Mouse (Mus musculus) neural tube, embryonic 15.5 days (tissue): Measurements from ENCODE around the gene Ak9. TPM values are rescaled to one million over a fixed set of nuclear protein-coding genes. Genes with fewer than 3 reads are reported as not detected.

Experiments used
- ATAC-seq: fragments of 200-750 bp; cut with Nextera tagmentation; 2 replicates; pipeline ENCODE4 v1.8.0; 2017; ENCODE audit warnings: mild to moderate bottlenecking, moderate TSS enrichment, moderate library complexity; ENCODE audit not compliant: low FRiP score
- H3K27ac ChIP-seq: fragments of 300-500 bp; sonication (generic); replicated peaks from 2 replicates; pipeline ENCODE4 v1.5.1; 2015; ENCODE audit warnings: mild to moderate bottlenecking, inconsistent platforms
- H3K27me3 ChIP-seq: fragments of 300-500 bp; sonication (generic); replicated peaks from 2 replicates; pipeline ENCODE4 v1.6.1; 2015; ENCODE audit warnings: inconsistent platforms
- H3K36me3 ChIP-seq: fragments of 300-500 bp; sonication (generic); 2 replicates; pipeline ENCODE4 v1.6.1; 2015; ENCODE audit warnings: inconsistent platforms
- H3K4me1 ChIP-seq: fragments of 300-500 bp; sonication (generic); 2 replicates; pipeline ENCODE4 v1.6.1; 2015; ENCODE audit warnings: inconsistent platforms
- H3K4me2 ChIP-seq: fragments of 300-500 bp; sonication (generic); 2 replicates; pipeline ENCODE4 v1.6.1; 2015; ENCODE audit warnings: inconsistent platforms, mild to moderate bottlenecking, moderate library complexity
- H3K4me3 ChIP-seq: fragments of 300-500 bp; sonication (generic); replicated peaks from 2 replicates; pipeline ENCODE4 v1.5.1; 2015; ENCODE audit warnings: mild to moderate bottlenecking, inconsistent platforms
- H3K9ac ChIP-seq: fragments of 300-500 bp; sonication (generic); replicated peaks from 2 replicates; pipeline ENCODE4 v1.6.1; 2015; ENCODE audit warnings: mild to moderate bottlenecking, inconsistent platforms
- H3K9me3 ChIP-seq: fragments of 300-500 bp; sonication (generic); replicated peaks from 2 replicates; pipeline ENCODE4 v1.6.1; 2016; ENCODE audit warnings: inconsistent platforms
- WGBS: fragments of 180-500 bp; shearing (Covaris S2); methylation state at CpG from one replicate; pipeline ENCODE4 v1.1.7; 2015; ENCODE audit warnings: mixed read lengths; 5-methylcytosine and 5-hydroxymethylcytosine counted together
- polyA plus RNA-seq: library from polyadenylated mRNA; unstranded; fragments of >200 nt; fragmentation: Nextera tagmentation; extraction: Ambion mirVana; gene quantifications from 2 replicates; pipeline ENCODE4 v1.2.1, GENCODE M21; 2015

The Ak9 gene
- 0.10 and 0.19 TPM in 2 replicates for polyA plus RNA-seq

GRCm38 (mm10) chr10:41303639-41304444, at the start of gene Ak9:
Ak9 (plus strand) TSS chr10:41303980.
- WGBS: 1% methylated on average over 25 of the region's 25 CpGs
- H3K4me3 ChIP-seq: peak within 1 kb of the TSS; percentile 96
- ATAC-seq: peak; percentile 89

GRCm38 (mm10) chr10:41260243-41261006, 43.4 kb upstream of the Ak9 start:
- H3K9ac ChIP-seq: no peak overlapping the region
- WGBS: 39% methylated on average over 8 of the region's 8 CpGs
- H3K4me2 ChIP-seq: no peak overlapping the region
- H3K9me3 ChIP-seq: no peaks in the 10 kb centered on the region
- no peak for ATAC-seq
- H3K36me3 ChIP-seq: peaks cover 14% of the 10 kb centered on the region; the same call in 1 of the 2 replicates
- H3K27me3 ChIP-seq: no peaks in the 10 kb centered on the region
- no peak overlapping the region for H3K27ac ChIP-seq
- no peaks in the 10 kb centered on the region for H3K4me1 ChIP-seq
- no peak overlapping the region for H3K4me3 ChIP-seq

More at GRCm38 (mm10) chr10:41303639-41304444, at the start of gene Ak9:
- Histone ChIP-seq H3K9ac (peak within 1 kb of the TSS; percentile 84), H3K9me3 (no peaks in the 10 kb centered on the region), H3K36me3 (no peaks in the 10 kb centered on the region), H3K4me2 (peak within 1 kb of the TSS; percentile 98), H3K27ac (peak within 1 kb of the TSS; percentile 88), H3K27me3 (no peaks in the 10 kb centered on the region), H3K4me1 (peaks cover 13% of the 10 kb centered on the region)

- Histone ChIP-seq H3K4me2 (no peak overlapping the region), H3K9ac (no peak overlapping the region), H3K4me3 (no peak overlapping the region), H3K27ac (no peak overlapping the region), H3K4me1 (no peaks in the 10 kb centered on the region), H3K9me3 (no peaks in the 10 kb centered on the region), H3K27me3 (no peaks in the 10 kb centered on the region), H3K36me3 (peaks cover 9% of the 10 kb centered on the region; the same call in 1 of the 2 replicates)
- 57% methylated on average over 1 of the region's 1 CpGs for WGBS
- no peak for ATAC-seq
Measured at GRCm38 (mm10) chr10:41261218-41261617, 42.6 kb upstream of the Ak9 start.

GRCm38 (mm10) chr10:41261889-41262288, 41.9 kb upstream of the Ak9 start:
- Histone ChIP-seq H3K4me3 (no peak overlapping the region), H3K27me3 (no peaks in the 10 kb centered on the region)

GRCm38 (mm10) chr10:41271860-41272259, 31.9 kb upstream of the Ak9 start:
- H3K9ac ChIP-seq: no peak overlapping the region
- no peak overlapping the region for H3K4me2 ChIP-seq
- H3K27ac ChIP-seq: no peak overlapping the region
- H3K27me3 ChIP-seq: no peaks in the 10 kb centered on the region
- peaks cover 9% of the 10 kb centered on the region; the same call in 1 of the 2 replicates for H3K36me3 ChIP-seq
- H3K9me3 ChIP-seq: no peaks in the 10 kb centered on the region
- H3K4me1 ChIP-seq: no peaks in the 10 kb centered on the region
- no peak overlapping the region for H3K4me3 ChIP-seq
- no peak for ATAC-seq
- WGBS: 49% methylated on average over 7 of the region's 7 CpGs

More at GRCm38 (mm10) chr10:41261889-41262288, 41.9 kb upstream of the Ak9 start:
- no peak for ATAC-seq
- Histone ChIP-seq H3K9ac (no peak overlapping the region), H3K4me2 (no peak overlapping the region), H3K4me1 (no peaks in the 10 kb centered on the region), H3K9me3 (no peaks in the 10 kb centered on the region), H3K36me3 (peaks cover 4% of the 10 kb centered on the region; the same call in 1 of the 2 replicates), H3K27ac (no peak overlapping the region)

- H3K27ac ChIP-seq: no peak overlapping the region
- WGBS: 96% methylated on average over 1 of the region's 1 CpGs
- ATAC-seq: no peak
- H3K4me1 ChIP-seq: no peaks in the 10 kb centered on the region
- no peak overlapping the region for H3K9ac ChIP-seq
- 0 out of 2 replicates have a peak, but pooled peaks cover 3% of the 10 kb centered on the region for H3K36me3 ChIP-seq
- no peaks in the 10 kb centered on the region for H3K27me3 ChIP-seq
- no peak overlapping the region for H3K4me3 ChIP-seq
- H3K9me3 ChIP-seq: no peaks in the 10 kb centered on the region
- no peak overlapping the region for H3K4me2 ChIP-seq
Measured at GRCm38 (mm10) chr10:41274871-41275270, 28.9 kb upstream of the Ak9 start.

- H3K27me3 ChIP-seq: no peaks in the 10 kb centered on the region
- no peak overlapping the region for H3K9ac ChIP-seq
- 0 out of 2 replicates have a peak, but pooled peaks cover 3% of the 10 kb centered on the region for H3K36me3 ChIP-seq
- H3K4me1 ChIP-seq: no peaks in the 10 kb centered on the region
- no peak overlapping the region for H3K4me2 ChIP-seq
- 96% methylated on average over 1 of the region's 1 CpGs for WGBS
- ATAC-seq: no peak
- H3K9me3 ChIP-seq: no peaks in the 10 kb centered on the region
- H3K4me3 ChIP-seq: no peak overlapping the region
- no peak overlapping the region for H3K27ac ChIP-seq
Measured at GRCm38 (mm10) chr10:41278808-41279207, 25.0 kb upstream of the Ak9 start.

GRCm38 (mm10) chr10:41280177-41280576, 23.6 kb upstream of the Ak9 start:
- H3K27ac ChIP-seq: no peak overlapping the region
- H3K36me3 ChIP-seq: 0 out of 2 replicates have a peak, but pooled peaks cover 3% of the 10 kb centered on the region
- ATAC-seq: no peak
- H3K4me1 ChIP-seq: no peaks in the 10 kb centered on the region
- H3K27me3 ChIP-seq: no peaks in the 10 kb centered on the region
- WGBS: 51% methylated on average over 6 of the region's 6 CpGs
- H3K9ac ChIP-seq: no peak overlapping the region
- no peak overlapping the region for H3K4me2 ChIP-seq
- H3K9me3 ChIP-seq: no peaks in the 10 kb centered on the region
- no peak overlapping the region for H3K4me3 ChIP-seq

GRCm38 (mm10) chr10:41280796-41281195, 23.0 kb upstream of the Ak9 start:
- Histone ChIP-seq H3K27me3 (no peaks in the 10 kb centered on the region), H3K4me1 (no peaks in the 10 kb centered on the region), H3K4me3 (no peak overlapping the region), H3K9ac (no peak overlapping the region), H3K9me3 (no peaks in the 10 kb centered on the region), H3K27ac (no peak overlapping the region), H3K36me3 (0 out of 2 replicates have a peak, but pooled peaks cover 3% of the 10 kb centered on the region), H3K4me2 (no peak overlapping the region)
- ATAC-seq: no peak
- WGBS: 95% methylated on average over 2 of the region's 2 CpGs

GRCm38 (mm10) chr10:41282086-41282485, 21.7 kb upstream of the Ak9 start:
- H3K4me1 ChIP-seq: 0 out of 2 replicates have a peak, but pooled peaks cover 2% of the 10 kb centered on the region
- H3K27ac ChIP-seq: no peak overlapping the region
- H3K9ac ChIP-seq: no peak overlapping the region
- H3K4me2 ChIP-seq: no peak overlapping the region
- ATAC-seq: no peak
- no peaks in the 10 kb centered on the region for H3K27me3 ChIP-seq
- 91% methylated on average over 2 of the region's 2 CpGs for WGBS
- H3K9me3 ChIP-seq: no peaks in the 10 kb centered on the region
- H3K36me3 ChIP-seq: no peaks in the 10 kb centered on the region
- no peak overlapping the region for H3K4me3 ChIP-seq

GRCm38 (mm10) chr10:41287618-41288017, 16.2 kb upstream of the Ak9 start:
- Histone ChIP-seq H3K4me2 (no peak overlapping the region), H3K4me1 (peaks cover 9% of the 10 kb centered on the region), H3K9me3 (no peaks in the 10 kb centered on the region), H3K27ac (no peak overlapping the region), H3K36me3 (no peaks in the 10 kb centered on the region), H3K4me3 (no peak overlapping the region), H3K9ac (no peak overlapping the region), H3K27me3 (no peaks in the 10 kb centered on the region)
- 93% methylated on average over 3 of the region's 3 CpGs for WGBS
- no peak for ATAC-seq
